Mouse (Mus musculus): ENCODE results near the gene C3.

DNA sequence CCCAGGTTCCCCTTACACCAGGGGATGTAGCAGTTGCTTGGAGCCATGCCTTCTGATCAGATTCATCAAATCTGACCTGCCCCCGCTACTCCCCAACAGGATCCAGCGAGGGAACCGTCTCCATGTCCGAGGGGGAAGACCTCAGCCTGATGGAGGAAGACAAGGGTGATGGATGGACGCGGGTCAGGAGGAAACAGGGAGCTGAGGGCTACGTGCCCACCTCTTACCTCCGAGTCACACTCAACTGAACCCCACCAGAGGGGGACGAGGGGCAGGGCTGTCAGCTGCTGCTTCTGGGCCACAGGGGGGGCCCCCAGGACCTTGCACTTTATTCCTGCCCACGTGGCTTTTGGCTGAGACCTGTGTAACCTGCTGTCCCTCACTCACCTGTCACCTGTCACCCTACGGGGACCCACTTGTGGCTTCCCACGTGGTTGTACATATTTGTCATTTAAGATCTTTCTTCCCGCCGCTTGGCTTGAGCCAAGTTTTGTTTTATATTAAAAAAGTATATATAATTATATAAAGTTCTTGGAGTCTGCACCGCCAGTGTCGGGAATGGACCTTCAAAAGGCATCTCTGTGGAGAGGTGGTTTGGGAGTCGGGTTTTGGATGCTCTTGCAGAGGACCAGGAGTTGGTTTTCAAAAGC, 35.1 kb upstream of the C3 start:
- TF ChIP-seq CTCF (IDR thresholded peaks at IDR 0.05; ENCODE audit: insufficient read depth, low read length) (no peak), POLR2A (IDR thresholded peaks at IDR 0.05; ENCODE audit: borderline replicate concordance, extremely low read depth, low read depth, low read length) (no peak)
